Comparison of ENCODE assay signal across 8 mouse cellular contexts in the genomic region with DNA sequence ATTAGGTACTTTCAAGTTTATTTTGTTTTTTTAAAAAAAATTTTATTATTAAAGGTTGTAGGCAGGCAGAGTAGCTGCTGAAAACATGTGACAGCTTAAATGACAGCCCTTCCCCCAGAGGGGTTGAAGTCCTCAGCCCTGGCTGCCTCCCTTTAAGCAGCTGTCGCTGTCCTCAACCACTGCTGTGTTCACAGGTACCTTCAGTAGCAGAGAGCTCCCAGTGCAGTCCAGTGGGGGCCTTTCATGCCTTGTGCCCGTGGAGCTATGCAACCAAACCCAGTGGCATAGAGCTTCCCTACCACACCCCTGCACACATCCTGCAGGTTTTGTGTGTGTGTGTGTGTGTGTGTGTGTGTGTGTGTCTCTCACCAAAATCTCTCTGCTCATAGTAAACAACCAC. TPM values are rescaled to one million over a fixed set of nuclear protein-coding genes. Genes with fewer than 3 reads are reported as not detected.
DNase-seq lines count a peak whose midpoint lies in the region; ATAC-seq lines count a peak whose summit lies in the region.

No protein-coding gene starts in this region.

- no peaks in the 10 kb centered on the region for H3K27me3 ChIP-seq in kidney, embryonic 15.5 days
- H3K27me3 ChIP-seq in forebrain, embryonic 14.5 days (replicated peaks; ENCODE audit: control insufficient read depth, insufficient read depth, low read length), result no peaks in the 10 kb centered on the region

- H3K27ac ChIP-seq in kidney, embryonic 15.5 days, result no peak overlapping the region
- H3K27ac ChIP-seq in forebrain, embryonic 14.5 days (ENCODE audit: low read depth, low read length), result no peak overlapping the region

- H3K4me3 ChIP-seq in kidney, embryonic 15.5 days (replicated peaks), result no peak overlapping the region
- H3K4me3 ChIP-seq in forebrain, embryonic 14.5 days (ENCODE audit: low read depth, low read length), result no peak overlapping the region

- no peak overlapping the region for H3K4me2 ChIP-seq in kidney, embryonic 15.5 days
- no peak overlapping the region for H3K4me2 ChIP-seq in forebrain, embryonic 14.5 days (ENCODE audit: low read length)

- H3K9ac ChIP-seq in kidney, embryonic 15.5 days, result no peak overlapping the region
- no peak overlapping the region for H3K9ac ChIP-seq in forebrain, embryonic 14.5 days (ENCODE audit: low read length)

- 0 out of 2 replicates have a peak, but pooled peaks cover 4% of the 10 kb centered on the region for H3K4me1 ChIP-seq in kidney, embryonic 15.5 days
- H3K4me1 ChIP-seq in forebrain, embryonic 14.5 days (ENCODE audit: control insufficient read depth, insufficient read depth, low read length), result no peaks in the 10 kb centered on the region; the same call in 1 of the 2 replicates

- no peak for DNase-seq in kidney, adult 18-20 months
- DNase-seq in forebrain, embryonic 14.5 days (ENCODE audit: low spot score), result peak; percentile 25
- peak; percentile 31 for DNase-seq in large intestine, adult 2 months (ENCODE audit: low read depth, low spot score)
- peak; percentile 26 for DNase-seq in retina, postnatal 1 day
- no peak for DNase-seq in cerebellum, adult 11-12 months
- DNase-seq in spleen, adult 12 weeks (ENCODE audit: low spot score), result no peak
- DNase-seq in natural killer cell, adult 2 months (ENCODE audit: low spot score in 2 of 2), result no peak

- 0 out of 2 replicates have a peak, but pooled peaks cover 6% of the 10 kb centered on the region for H3K9me3 ChIP-seq in kidney, embryonic 15.5 days (replicated peaks)
- H3K9me3 ChIP-seq in forebrain, embryonic 14.5 days (replicated peaks; ENCODE audit: control insufficient read depth, low read length), result 0 out of 2 replicates have a peak, but pooled peaks cover 5% of the 10 kb centered on the region

- WGBS in kidney, embryonic 15.5 days, result 26% methylated on average over 2 of the region's 2 CpGs
- 32% methylated on average over 2 of the region's 2 CpGs for WGBS in forebrain, embryonic 14.5 days
- WGBS in large intestine, adult 2 months, result 16% methylated on average over 2 of the region's 2 CpGs

- H3K36me3 ChIP-seq in kidney, embryonic 15.5 days, result no peaks in the 10 kb centered on the region
- H3K36me3 ChIP-seq in forebrain, embryonic 14.5 days (ENCODE audit: control insufficient read depth, insufficient read depth, low read length), result no peaks in the 10 kb centered on the region

- peak; percentile 76 for ATAC-seq in kidney, embryonic 15.5 days (replicated peaks; ENCODE audit: low FRiP score)
- peak; percentile 72 for ATAC-seq in forebrain, embryonic 14.5 days

RNA-seq across cellular contexts. Expression of a gene that starts 38.8 kb away (rescaled TPM):
- 20.9 and 22.8 TPM in 2 replicates for polyA plus RNA-seq in kidney, embryonic 15.5 days (2015; fragmentation: Nextera tagmentation; extraction: Ambion mirVana)
- polyA plus RNA-seq in forebrain, embryonic 14.5 days (2014; fragmentation: Nextera tagmentation; extraction: Ambion mirVana), result 14.4 and 20.2 TPM in 2 replicates
- polyA plus RNA-seq in large intestine, adult 2 months (2012; rRNA removed), result 21.8 and 31.9 TPM in 2 replicates

Comparison
In these comparisons a context has a peak if more than half of its experiments do, and no peak if none do; other contexts are left out.
1. DNase-seq: peak in forebrain, embryonic 14.5 days (single experiment), large intestine, adult 2 months (single experiment) and retina, postnatal 1 day (single experiment); none in kidney, adult 18-20 months (single experiment), cerebellum, adult 11-12 months (single experiment), spleen, adult 12 weeks (single experiment) and natural killer cell, adult 2 months (0 of 2).